Mouse (Mus musculus) CH12.LX (cell line): ENCODE results near the gene Gpsm1. TPM values are rescaled to one million over a fixed set of nuclear protein-coding genes. Genes with fewer than 3 reads are reported as not detected.

Experiments
- DNase-seq: peaks from one replicate; pipeline ENCODE4 v3.0.0-alpha.2; 2013; ENCODE audit errors: extremely low read depth
- H3K27ac ChIP-seq: 2 replicates; pipeline ENCODE4 v1.5.1; 2012; ENCODE audit warnings: low read depth, mild to moderate bottlenecking, control low read depth, moderate library complexity; ENCODE audit not compliant: insufficient read depth
- H3K27me3 ChIP-seq: replicated peaks from 2 replicates; pipeline ENCODE3; 2012; ENCODE audit warnings: inconsistent platforms
- H3K36me3 ChIP-seq, 2 experiments: replicated peaks in 1 of 2; 2 replicates each; pipeline versions ENCODE3 to v1.6.1; 2012; ENCODE audit warnings: inconsistent platforms in 1 of 2, low read length in 1 of 2, mild to moderate bottlenecking in 1 of 2, mixed read lengths in 1 of 2, moderate library complexity in 1 of 2; ENCODE audit not compliant: control insufficient read depth in 1 of 2, insufficient read depth in 1 of 2
- H3K4me1 ChIP-seq, 2 experiments: 2 replicates each; pipeline ENCODE4 v1.6.1; 2012; ENCODE audit warnings: inconsistent platforms in 1 of 2, moderate library complexity in 1 of 2; ENCODE audit not compliant: insufficient read depth in 2 of 2, control insufficient read depth in 1 of 2
- H3K4me2 ChIP-seq: 2 replicates; pipeline ENCODE4 v1.6.1; 2012; ENCODE audit warnings: low read depth, mild to moderate bottlenecking, control low read depth; ENCODE audit not compliant: poor library complexity, insufficient read depth, severe bottlenecking
- H3K4me3 ChIP-seq, 3 experiments: fragments of 150-350 bp in 1 of 3; sonication (generic) in 1 of 3; replicated peaks in 1 of 3; 2 replicates each; pipeline versions ENCODE3 to v1.5.1; 2011 to 2012; ENCODE audit warnings: low read depth in 2 of 3, low read length in 2 of 3, mild to moderate bottlenecking in 2 of 3, moderate library complexity in 2 of 3, control low read depth in 1 of 3, improper control_type of control experiment in 1 of 3, inconsistent platforms in 1 of 3, mixed read lengths in 1 of 3; ENCODE audit not compliant: poor library complexity in 1 of 3
- H3K79me2 ChIP-seq: replicated peaks from 2 replicates; pipeline ENCODE4 v1.6.1; 2012; ENCODE audit warnings: mild to moderate bottlenecking, moderate library complexity; ENCODE audit not compliant: control insufficient read depth, poor library complexity, insufficient read depth, severe bottlenecking; ENCODE audit errors: extremely low read depth
- H3K9ac ChIP-seq: 2 replicates; pipeline ENCODE4 v1.6.1; 2012; ENCODE audit warnings: low read depth, mild to moderate bottlenecking, control low read depth, moderate library complexity; ENCODE audit not compliant: insufficient read depth
- H3K9me3 ChIP-seq: replicated peaks from 2 replicates; pipeline ENCODE3; 2012; ENCODE audit warnings: low read length, inconsistent platforms, mixed read lengths
- BHLHE40 ChIP-seq: IDR thresholded peaks from 2 replicates; pipeline ENCODE4 v1.6.1; 2011; ENCODE audit warnings: mild to moderate bottlenecking, low read depth, low read length, improper control_type of control experiment
- CHD1 ChIP-seq: IDR thresholded peaks from 2 replicates; pipeline ENCODE4 v1.6.1; 2012; ENCODE audit warnings: low read depth, low read length, improper control_type of control experiment, inconsistent platforms
- CHD2 ChIP-seq: IDR thresholded peaks from 2 replicates; pipeline ENCODE4 v1.6.1; 2011; ENCODE audit warnings: low read length, improper control_type of control experiment
- CTCF ChIP-seq, 2 experiments: IDR thresholded peaks in 1 of 2; conservative IDR thresholded peaks in 1 of 2; 2 replicates each; pipeline ENCODE4 v1.5.1; 2011 to 2012; ENCODE audit warnings: low read depth in 2 of 2, low read length in 2 of 2, improper control_type of control experiment in 1 of 2, inconsistent platforms in 1 of 2, mild to moderate bottlenecking in 1 of 2, moderate library complexity in 1 of 2
- E2F4 ChIP-seq: IDR thresholded peaks from 2 replicates; pipeline ENCODE4 v1.6.1; 2011; ENCODE audit warnings: low read depth, low read length, improper control_type of control experiment; ENCODE audit not compliant: insufficient replicate concordance
- ELF1 ChIP-seq: IDR thresholded peaks from 2 replicates; pipeline ENCODE4 v1.6.1; 2014; ENCODE audit warnings: low read depth, mild to moderate bottlenecking, inconsistent platforms, low read length, improper control_type of control experiment
- EP300 ChIP-seq: IDR thresholded peaks from 2 replicates; pipeline ENCODE4 v1.6.1; 2011; ENCODE audit warnings: low read length, improper control_type of control experiment
- ETS1 ChIP-seq: conservative IDR thresholded peaks from 2 replicates; pipeline ENCODE4 v1.6.1; 2012; ENCODE audit warnings: low read depth, mild to moderate bottlenecking, inconsistent platforms, low read length, improper control_type of control experiment, moderate library complexity
- GABPA ChIP-seq: IDR thresholded peaks from 2 replicates; pipeline ENCODE4 v1.6.1; 2012; ENCODE audit warnings: low read depth, low read length, improper control_type of control experiment, inconsistent platforms; ENCODE audit not compliant: insufficient replicate concordance
- HCFC1 ChIP-seq: IDR thresholded peaks from 2 replicates; pipeline ENCODE4 v1.6.1; 2012; ENCODE audit warnings: low read depth, mild to moderate bottlenecking, inconsistent platforms, low read length, improper control_type of control experiment
- IRF4 ChIP-seq: IDR thresholded peaks from 2 replicates; pipeline ENCODE4 v1.6.1; 2014; ENCODE audit warnings: low read depth, mild to moderate bottlenecking, inconsistent platforms, low read length, improper control_type of control experiment
- JUN ChIP-seq: IDR thresholded peaks from 2 replicates; pipeline ENCODE4 v1.6.1; 2011; ENCODE audit warnings: low read depth, mild to moderate bottlenecking, low read length, improper control_type of control experiment, moderate library complexity; ENCODE audit not compliant: insufficient read depth
- JUND ChIP-seq: conservative IDR thresholded peaks from 2 replicates; pipeline ENCODE4 v1.6.1; 2011; ENCODE audit warnings: low read depth, low read length, improper control_type of control experiment
- KAT2A ChIP-seq: IDR thresholded peaks from 2 replicates; pipeline ENCODE4 v1.6.1; 2012; ENCODE audit warnings: low read length, improper control_type of control experiment, inconsistent platforms; ENCODE audit not compliant: insufficient replicate concordance
- MAFK ChIP-seq: IDR thresholded peaks from 2 replicates; pipeline ENCODE4 v1.6.1; 2011; ENCODE audit warnings: low read length, improper control_type of control experiment; ENCODE audit not compliant: insufficient replicate concordance
- MAZ ChIP-seq: IDR thresholded peaks from 2 replicates; pipeline ENCODE4 v1.6.1; 2012; ENCODE audit warnings: low read depth, mild to moderate bottlenecking, inconsistent platforms, low read length, improper control_type of control experiment, moderate library complexity
- MEF2A ChIP-seq: IDR thresholded peaks from 2 replicates; pipeline ENCODE4 v1.6.1; 2014; ENCODE audit warnings: low read depth, mild to moderate bottlenecking, inconsistent platforms, low read length, improper control_type of control experiment, borderline replicate concordance
- MXI1 ChIP-seq: IDR thresholded peaks from 2 replicates; pipeline ENCODE4 v1.6.1; 2011; ENCODE audit warnings: mild to moderate bottlenecking, low read depth, low read length, improper control_type of control experiment
- MYC ChIP-seq: IDR thresholded peaks from 2 replicates; pipeline ENCODE4 v1.6.1; 2011; ENCODE audit warnings: low read depth, mild to moderate bottlenecking, improper control_type of control experiment, low read length
- NELFE ChIP-seq: IDR thresholded peaks from 2 replicates; pipeline ENCODE4 v1.6.1; 2011; ENCODE audit warnings: low read depth, low read length, improper control_type of control experiment
- NRF1 ChIP-seq: IDR thresholded peaks from 2 replicates; pipeline ENCODE4 v1.6.1; 2014; ENCODE audit warnings: low read depth, mild to moderate bottlenecking, inconsistent platforms, low read length, improper control_type of control experiment, moderate library complexity
- POLR2A ChIP-seq: IDR thresholded peaks from 2 replicates; pipeline ENCODE4 v1.6.1; 2011; ENCODE audit warnings: low read depth, mild to moderate bottlenecking, improper control_type of control experiment, low read length
- POLR2AphosphoS2 ChIP-seq: IDR thresholded peaks from 2 replicates; pipeline ENCODE4 v1.6.1; 2011; ENCODE audit warnings: low read depth, low read length, improper control_type of control experiment
- RAD21 ChIP-seq: IDR thresholded peaks from 2 replicates; pipeline ENCODE4 v1.6.1; 2011; ENCODE audit warnings: low read depth, mild to moderate bottlenecking, low read length, improper control_type of control experiment, moderate library complexity
- RCOR1 ChIP-seq: conservative IDR thresholded peaks from 2 replicates; pipeline ENCODE4 v1.6.1; 2012; ENCODE audit warnings: low read depth, mild to moderate bottlenecking, inconsistent platforms, low read length, improper control_type of control experiment
- SIN3A ChIP-seq: IDR thresholded peaks from 2 replicates; pipeline ENCODE4 v1.6.1; 2012; ENCODE audit warnings: low read length, improper control_type of control experiment, inconsistent platforms
- SMC3 ChIP-seq: IDR thresholded peaks from 2 replicates; pipeline ENCODE4 v1.6.1; 2011; ENCODE audit warnings: low read depth, low read length, improper control_type of control experiment
- TCF12 ChIP-seq: IDR thresholded peaks from 2 replicates; pipeline ENCODE4 v1.6.1; 2014; ENCODE audit warnings: low read depth, mild to moderate bottlenecking, inconsistent platforms, low read length, improper control_type of control experiment
- UBTF ChIP-seq: IDR thresholded peaks from 2 replicates; pipeline ENCODE4 v1.6.1; 2012; ENCODE audit warnings: low read depth, mild to moderate bottlenecking, inconsistent platforms, low read length, improper control_type of control experiment, moderate library complexity
- USF1 ChIP-seq: IDR thresholded peaks from 2 replicates; pipeline ENCODE4 v1.6.1; 2014; ENCODE audit warnings: low read depth, mild to moderate bottlenecking, inconsistent platforms, low read length, improper control_type of control experiment
- USF2 ChIP-seq: conservative IDR thresholded peaks from 2 replicates; pipeline ENCODE4 v1.6.1; 2011; ENCODE audit warnings: low read depth, low read length, improper control_type of control experiment
- ZC3H11A ChIP-seq: IDR thresholded peaks from 2 replicates; pipeline ENCODE4 v1.6.1; 2012; ENCODE audit warnings: low read depth, mild to moderate bottlenecking, inconsistent platforms, low read length, improper control_type of control experiment
- ZMIZ1 ChIP-seq: IDR thresholded peaks from 2 replicates; pipeline ENCODE4 v1.6.1; 2012; ENCODE audit warnings: low read depth, mild to moderate bottlenecking, inconsistent platforms, low read length, improper control_type of control experiment
- ZNF384 ChIP-seq: IDR thresholded peaks from 2 replicates; pipeline ENCODE4 v1.6.1; 2012; ENCODE audit warnings: low read depth, low read length, improper control_type of control experiment, inconsistent platforms
- dilution Hi-C: fragments of 300-500 bp; cut with MboI; formaldehyde crosslinking; loops from 2 replicates; pipeline ENCODE4 v1.14.3; 2020; ENCODE audit warnings: low sequenced_read_pairs; ENCODE audit not compliant: extremely low pct_unique_long_range_greater_than_20kb, extremely low pct_ligation_motif_present
- in situ Hi-C: fragments of 300-500 bp; cut with MboI; formaldehyde crosslinking; loops from 3 replicates; pipeline ENCODE4 v1.14.3; 2019; ENCODE audit warnings: low sequenced_read_pairs, low pct_ligation_motif_present, low pct_unique_long_range_greater_than_20kb, mixed read lengths
- polyA plus RNA-seq: library from polyadenylated mRNA; unstranded; fragments of >175 nt; gene quantifications from 2 replicates; pipeline ENCODE4 v1.2.1, GENCODE M21; 2012; ENCODE audit warnings: low read depth; ENCODE audit not compliant: insufficient read length
- total RNA-seq, 2 experiments: library from RNA; depleted of rRNA; stranded (reverse); fragments of 300-350 nt in 1 of 2; fragments of >200 nt in 1 of 2; gene quantifications; 2 replicates each; pipeline ENCODE4 v1.2.3; 2012 to 2014

Gene Gpsm1
- total and polyA plus RNA-seq, 3 experiments, result 3.2 to 8.1 (median 3.6) TPM

DNA sequence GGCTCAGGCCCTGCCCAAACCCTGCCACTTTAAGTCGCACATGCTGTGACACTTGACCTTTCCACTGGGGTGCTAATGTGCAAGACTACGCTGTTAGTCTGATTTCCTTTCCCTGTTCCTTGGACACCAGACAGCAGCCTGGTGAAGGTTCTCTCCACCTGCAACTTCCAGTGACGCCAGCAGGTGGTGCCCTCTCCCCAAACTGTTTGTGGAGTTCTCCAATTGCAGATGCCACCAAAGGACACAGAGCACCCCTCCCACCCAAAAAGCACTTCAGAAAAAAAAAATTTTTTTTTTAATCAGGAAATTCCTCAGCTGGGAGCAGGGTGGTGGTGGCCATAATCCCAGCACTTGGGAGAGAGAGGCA lies 14.5 kb upstream of the Gpsm1 start:
- Histone ChIP-seq H3K9me3 (peaks cover 20% of the 10 kb centered on the region), H3K4me1 (no peaks in the 10 kb centered on the region), H3K9ac (no peak overlapping the region), H3K36me3 (no peaks in the 10 kb centered on the region), H3K27me3 (peaks cover 75% of the 10 kb centered on the region), H3K27ac (no peak overlapping the region), H3K79me2 (no peaks in the 10 kb centered on the region), H3K4me2 (no peak overlapping the region), H3K4me3 (no peak overlapping the region)
- dilution Hi-C loops, result no loop called here
- TF ChIP-seq CHD2, result no peak
- no peak for TF ChIP-seq TCF12
- peak; percentile 80 for TF ChIP-seq RAD21
- TF ChIP-seq JUND, result no peak
- TF ChIP-seq RCOR1, result no peak
- TF ChIP-seq BHLHE40, result no peak
- no peak for TF ChIP-seq ZMIZ1
- TF ChIP-seq ELF1, result no peak
- TF ChIP-seq NELFE, result 0 out of 2 replicates have a peak, but pooled peaks have one; percentile 12
- TF ChIP-seq HCFC1, result no peak
- TF ChIP-seq POLR2AphosphoS2, result no peak
- no peak for TF ChIP-seq MXI1
- TF ChIP-seq POLR2A, result no peak
- no peak for TF ChIP-seq KAT2A
- peak; percentile 82 for TF ChIP-seq SMC3
- no peak for TF ChIP-seq USF1
- no peak for TF ChIP-seq MEF2A
- no peak for TF ChIP-seq EP300
- TF ChIP-seq MYC, result no peak
- TF ChIP-seq JUN, result no peak
- peak; percentile 72 to 83 for TF ChIP-seq CTCF (conservative IDR thresholded peaks at IDR 0.05 in 1 of 2, IDR thresholded peaks at IDR 0.05 in 1 of 2; ENCODE audit: low read depth in 2 of 2, low read length in 2 of 2)
- TF ChIP-seq USF2, result no peak
- peak; percentile 43; the same call in 1 of the 2 replicates for TF ChIP-seq ZNF384
- TF ChIP-seq CHD1, result no peak
- TF ChIP-seq ZC3H11A, result no peak; the same call in 1 of the 2 replicates
- no peak for TF ChIP-seq IRF4
- TF ChIP-seq NRF1, result no peak
- no peak for TF ChIP-seq UBTF
- TF ChIP-seq ETS1, result no peak
- TF ChIP-seq GABPA, result no peak
- peak; percentile 38; the same call in 1 of the 2 replicates for TF ChIP-seq MAZ
- TF ChIP-seq SIN3A, result no peak
- TF ChIP-seq MAFK, result no peak
- TF ChIP-seq E2F4, result no peak
- in situ Hi-C loops, result no loop called here
- peak; percentile 65 for DNase-seq
